Mouse (Mus musculus) cortical plate, adult 2 months (tissue): ENCODE data around the gene Pmm1.

Source experiments
- CTCF ChIP-seq: fragments of 200-500 bp; IDR thresholded peaks from 2 replicates; pipeline ENCODE4 v1.5.1; 2011; ENCODE audit warnings: mild to moderate bottlenecking, control low read depth, low read length; ENCODE audit not compliant: insufficient read depth; ENCODE audit errors: extremely low read depth
- POLR2A ChIP-seq: fragments of 200-500 bp; IDR thresholded peaks from 2 replicates; pipeline ENCODE4 v1.6.1; 2011; ENCODE audit warnings: mild to moderate bottlenecking, low read length, control low read depth; ENCODE audit not compliant: insufficient read depth; ENCODE audit errors: extremely low read depth

DNA sequence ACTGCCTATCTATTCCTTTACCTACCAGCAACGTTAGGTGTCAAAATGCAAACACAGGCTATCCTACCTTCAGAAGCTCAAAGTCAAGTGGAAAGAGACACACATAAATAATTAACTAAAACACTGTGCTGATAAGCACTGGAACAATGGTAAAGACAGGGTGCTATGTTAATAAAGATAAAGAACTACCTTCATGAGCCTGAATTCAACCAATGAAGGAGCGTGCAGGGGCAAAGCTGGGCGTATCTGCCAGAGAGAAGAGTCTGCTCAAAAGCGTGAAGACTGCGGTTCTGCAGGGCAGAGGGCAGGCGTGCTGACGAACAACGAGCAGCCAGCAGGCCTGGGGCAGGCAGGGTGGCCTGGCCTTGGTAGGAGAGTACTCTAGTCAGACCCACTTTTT is 43.5 kb upstream of the Pmm1 start:
- TF ChIP-seq POLR2A (no peak), CTCF (no peak)
